Mouse (Mus musculus): Measurements from ENCODE around the gene Cfap43.
A peak's percentile ranks its signal among the peaks of the same experiment; 100 is the strongest.
"Not testable (repeated sequence)": the region's sequence is repeated elsewhere in the genome, so short reads cannot be mapped to it uniquely, and the experiment has no call there.

Cfap43 gene

DNA sequence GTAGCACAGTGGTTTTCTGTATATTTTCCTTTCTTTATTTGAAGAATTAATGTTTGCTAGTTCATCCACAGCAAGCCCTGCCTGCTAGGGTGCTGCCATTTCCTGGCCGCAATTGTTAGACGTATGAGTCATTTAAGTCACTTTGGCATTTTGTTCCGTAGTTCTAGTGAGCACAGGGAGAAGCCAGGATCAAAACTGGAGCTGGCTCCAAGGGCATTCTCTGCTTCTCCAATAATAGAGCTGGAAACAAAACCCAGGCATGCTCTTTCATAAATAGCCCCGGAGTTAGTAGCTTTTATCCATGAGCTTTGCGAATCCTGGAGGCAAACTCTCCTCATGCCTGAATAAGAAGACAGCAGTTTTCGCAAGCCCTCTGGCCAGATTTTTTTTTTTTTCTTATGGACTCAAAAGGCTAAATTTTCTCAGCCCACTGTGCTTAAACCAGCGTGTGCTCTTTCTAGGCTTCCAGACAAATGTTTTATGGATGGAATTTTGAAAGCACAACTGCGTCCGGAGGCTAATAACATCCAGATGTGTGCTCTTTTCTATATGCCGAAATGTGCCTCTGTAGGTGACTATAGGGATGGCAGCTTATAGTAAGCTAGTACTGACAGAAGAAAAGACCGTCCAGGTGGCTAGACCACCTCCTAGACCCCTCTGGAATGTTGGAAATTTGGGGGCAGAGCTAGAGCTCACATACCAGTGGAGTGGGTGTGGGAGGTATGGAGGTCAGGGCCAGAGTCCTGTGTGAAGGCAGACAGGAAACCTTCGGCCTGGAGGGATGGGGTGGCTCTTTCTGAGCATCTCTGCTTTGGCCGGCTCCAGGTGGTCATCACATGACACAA, 64.9 kb downstream of the Cfap43 start:
- peak; percentile 93 for DNase-seq (ENCODE audit: low read depth, low spot score)

DNA sequence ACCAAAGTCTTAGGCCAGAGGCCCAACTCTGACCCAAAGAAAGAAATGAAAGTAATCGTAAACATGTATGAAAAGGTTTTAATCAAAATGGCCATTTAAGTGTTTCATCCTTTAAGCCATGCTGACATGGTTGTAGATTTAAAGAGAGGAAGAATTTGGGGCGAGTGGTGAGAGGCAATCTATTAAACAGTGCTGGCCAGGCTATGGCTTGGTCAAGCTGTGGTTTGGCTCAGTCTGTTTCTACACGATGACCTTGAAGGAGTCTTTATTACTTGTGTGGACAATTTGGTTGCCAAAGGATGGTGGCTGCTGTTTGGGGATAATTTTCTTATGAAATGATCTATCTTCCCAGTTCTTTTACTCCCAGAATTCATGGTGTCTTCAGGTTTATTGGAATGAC, 66.0 kb downstream of the Cfap43 start:
- DNase-seq (ENCODE audit: low read depth, low spot score), result peak; percentile 53

DNA sequence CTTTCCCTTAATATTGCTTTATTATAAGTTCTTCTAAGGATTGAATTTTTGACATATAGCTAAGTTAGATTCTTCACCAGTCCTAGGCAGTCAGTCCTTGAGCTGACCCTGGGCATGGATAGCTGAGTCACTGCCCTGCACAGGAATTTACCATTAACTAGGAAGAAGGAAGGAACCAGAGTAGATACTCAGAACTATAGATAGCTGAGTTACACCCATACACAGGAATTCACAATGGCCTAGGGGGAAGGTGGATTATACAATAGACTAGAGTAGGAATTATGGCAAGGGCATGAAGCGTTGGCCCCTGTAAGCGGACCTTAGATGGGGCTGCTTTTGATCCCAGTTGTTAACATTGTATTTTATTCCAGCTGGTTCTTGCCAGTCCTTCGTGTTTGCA, 67.0 kb downstream of the Cfap43 start:
- peak; percentile 61 for DNase-seq (ENCODE audit: low read depth, low spot score)

DNA sequence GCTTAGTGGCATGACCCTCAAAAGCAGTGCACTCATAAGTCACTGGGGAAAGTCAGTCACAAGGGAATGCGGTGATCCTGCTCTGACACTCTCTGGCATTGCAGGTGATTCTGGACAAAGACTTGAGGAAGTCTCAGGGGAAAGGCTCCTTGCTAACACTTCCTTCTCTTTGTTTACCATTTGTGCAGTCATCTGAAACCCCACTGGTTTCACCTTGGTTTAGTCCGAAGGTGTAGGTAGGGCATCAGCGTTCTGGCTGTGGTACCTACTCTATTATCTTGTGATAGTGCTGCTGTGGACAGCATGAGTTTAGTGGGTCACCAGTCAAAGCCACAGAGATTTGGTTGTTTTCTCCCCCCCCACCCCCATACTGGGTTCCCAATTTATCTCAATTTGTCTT, 69.4 kb downstream of the Cfap43 start:
- no peak for DNase-seq (ENCODE audit: low read depth, low spot score)

DNA sequence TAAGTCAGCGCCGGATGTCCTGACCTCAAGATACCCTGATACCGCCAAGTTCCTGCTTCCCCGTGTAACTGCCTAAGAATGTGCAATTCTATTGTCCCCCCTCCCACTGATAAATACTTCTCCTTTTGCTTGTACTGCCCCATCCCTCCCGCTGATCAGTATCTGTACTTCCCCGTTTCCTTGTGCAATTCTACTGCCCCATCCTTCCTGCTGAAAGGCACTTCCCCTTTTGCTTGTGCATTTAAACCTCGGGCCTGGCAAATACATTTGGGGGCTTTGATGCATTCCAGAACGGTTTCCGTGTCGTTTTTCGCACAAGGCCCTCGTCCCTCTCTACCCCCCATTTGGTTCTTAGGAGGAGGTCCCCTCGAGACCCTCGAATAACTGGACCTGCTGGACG, 77.9 kb downstream of the Cfap43 start:
- not testable (repeated sequence) for DNase-seq (ENCODE audit: low read depth, low spot score)

DNA sequence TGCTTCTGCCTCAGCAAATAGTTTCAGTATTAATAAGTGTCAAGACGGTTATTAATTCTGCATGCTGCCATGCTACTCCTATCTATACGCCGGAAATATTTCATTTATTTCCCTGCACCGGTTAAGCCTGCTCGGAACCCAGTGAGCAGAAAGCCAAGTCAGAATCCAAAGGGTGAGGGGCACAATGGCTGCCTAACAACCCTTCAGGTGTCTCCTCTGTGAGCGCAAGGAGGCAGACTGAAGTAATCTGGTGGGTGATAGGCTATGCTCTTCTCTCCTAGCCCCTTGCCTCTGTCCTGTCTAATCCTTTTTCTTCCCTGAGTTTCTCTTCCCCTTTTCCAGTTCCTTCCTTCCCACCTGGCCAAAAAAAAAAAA, 81.6 kb downstream of the Cfap43 start:
- DNase-seq (ENCODE audit: low read depth, low spot score), result no peak

DNA sequence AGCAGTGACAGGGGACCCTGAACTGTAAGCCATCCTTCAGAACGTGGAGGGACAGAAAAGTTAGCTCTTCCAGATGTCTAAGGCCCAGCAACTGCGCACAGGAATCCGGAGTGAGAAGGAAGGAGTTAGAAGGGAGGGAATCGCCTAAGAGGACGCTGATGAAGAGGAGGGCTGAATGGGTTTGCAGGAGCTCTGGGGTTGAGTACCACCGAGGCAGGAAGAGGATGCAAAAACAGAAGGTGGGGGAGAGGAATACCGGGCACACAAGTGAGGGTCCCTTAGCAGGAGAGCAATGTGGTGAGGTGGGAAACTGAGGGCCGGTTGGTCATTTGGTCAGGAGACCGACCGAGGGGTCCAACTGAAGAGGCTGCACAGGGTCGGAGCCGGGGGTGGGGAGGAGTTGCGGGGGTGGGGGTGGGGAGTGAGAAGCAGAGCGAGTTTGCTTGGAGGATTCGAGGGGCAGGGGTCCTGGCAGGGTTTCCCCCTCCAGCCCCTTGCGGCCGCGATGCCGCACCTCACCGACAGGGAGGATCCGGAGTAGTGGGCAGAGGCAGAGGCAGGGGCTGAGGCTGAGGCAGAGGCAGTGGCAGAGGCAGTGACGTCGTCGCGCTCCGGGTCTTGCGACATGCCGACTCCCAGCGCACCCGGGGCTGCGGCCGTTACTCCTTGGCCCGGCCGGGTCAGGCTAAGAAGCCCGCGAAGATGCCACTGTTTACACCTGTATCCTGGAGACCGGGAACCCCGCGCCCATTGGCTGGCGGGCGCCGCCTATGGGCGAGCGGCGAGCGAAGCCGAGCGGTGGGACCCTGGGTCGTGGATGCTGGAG, 82.2 kb downstream of the Cfap43 start:
- no peak for DNase-seq (ENCODE audit: low read depth, low spot score)

DNA sequence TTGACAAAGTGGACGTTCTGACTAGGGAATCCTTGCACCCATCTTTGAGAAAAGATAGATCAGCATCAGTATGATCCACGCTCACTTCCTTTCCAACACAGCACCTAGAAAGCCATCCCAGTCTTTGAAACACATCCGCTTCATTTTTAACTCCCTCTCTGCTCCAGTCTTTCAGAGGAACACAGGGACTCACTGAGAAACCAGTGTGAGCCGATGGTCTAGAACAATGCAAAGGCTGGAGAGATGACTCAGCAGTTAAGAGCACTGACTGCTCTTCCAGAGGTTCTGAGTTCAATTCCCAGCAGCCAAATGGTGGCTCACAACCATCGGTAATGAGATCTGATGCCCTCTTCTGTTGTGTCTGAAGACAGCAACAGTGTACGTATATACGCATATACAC, 83.3 kb downstream of the Cfap43 start:
- no peak for DNase-seq (ENCODE audit: low read depth, low spot score)

DNA sequence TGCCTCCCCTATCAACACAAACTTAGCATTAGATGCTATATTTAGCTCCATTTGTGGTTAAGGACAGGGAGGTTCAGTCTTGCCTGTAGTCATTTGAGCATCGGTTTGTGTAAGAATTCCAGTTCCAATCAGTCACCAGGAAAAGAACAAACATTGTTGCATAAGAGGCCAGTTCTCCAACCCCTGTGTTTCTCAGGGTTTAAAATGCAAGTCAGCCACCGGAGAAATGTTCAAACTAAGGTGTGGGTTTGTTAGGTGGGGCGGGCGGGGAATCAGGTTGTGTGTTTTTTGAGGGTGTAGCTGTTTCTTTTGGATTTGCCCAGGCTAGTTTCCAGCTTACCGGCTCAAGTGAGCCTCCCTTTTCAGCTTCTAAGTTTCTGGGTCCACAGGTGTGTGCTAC, 84.5 kb downstream of the Cfap43 start:
- peak; percentile 42 for DNase-seq (ENCODE audit: low read depth, low spot score)

DNA sequence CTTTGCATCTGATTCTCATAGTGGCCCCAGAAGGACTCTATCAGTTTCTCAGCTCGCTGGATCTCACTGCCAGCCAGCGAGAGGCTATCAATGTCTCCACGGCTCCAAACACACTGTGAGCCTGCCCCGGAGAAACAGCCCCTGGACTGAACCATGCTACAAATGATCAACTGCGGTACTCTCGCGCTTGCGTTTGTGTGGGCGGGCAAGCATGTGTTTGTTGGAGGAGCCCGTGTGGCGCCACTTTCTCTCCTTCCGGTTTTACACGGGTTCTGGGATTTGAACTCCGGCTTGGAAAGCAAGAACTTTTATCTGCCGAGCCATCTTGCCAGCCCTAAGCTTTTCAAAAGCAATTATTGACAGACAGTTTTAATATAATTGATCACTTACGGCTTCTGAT, 86.8 kb downstream of the Cfap43 start:
- DNase-seq (ENCODE audit: low read depth, low spot score), result no peak

DNA sequence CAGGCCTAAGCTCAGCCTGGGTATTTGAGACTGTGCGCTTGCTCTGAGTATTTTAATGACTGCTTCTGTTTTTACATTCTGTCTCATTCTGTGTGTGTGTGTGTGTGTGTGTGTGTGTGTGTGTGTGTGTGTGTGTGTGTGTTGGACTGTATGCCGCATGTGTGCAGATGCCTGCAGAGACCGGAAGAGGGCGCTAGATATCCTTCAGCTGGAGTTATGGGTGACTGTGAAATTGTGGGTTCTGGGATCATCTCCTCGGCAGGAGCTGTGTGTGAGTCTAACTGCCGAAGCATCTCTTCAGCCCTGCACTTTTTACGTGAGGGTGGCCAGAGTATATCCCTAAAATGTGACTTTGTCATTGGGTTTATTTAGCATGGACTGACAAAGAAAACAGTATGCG, 88.0 kb downstream of the Cfap43 start:
- DNase-seq (ENCODE audit: low read depth, low spot score), result no peak

DNA sequence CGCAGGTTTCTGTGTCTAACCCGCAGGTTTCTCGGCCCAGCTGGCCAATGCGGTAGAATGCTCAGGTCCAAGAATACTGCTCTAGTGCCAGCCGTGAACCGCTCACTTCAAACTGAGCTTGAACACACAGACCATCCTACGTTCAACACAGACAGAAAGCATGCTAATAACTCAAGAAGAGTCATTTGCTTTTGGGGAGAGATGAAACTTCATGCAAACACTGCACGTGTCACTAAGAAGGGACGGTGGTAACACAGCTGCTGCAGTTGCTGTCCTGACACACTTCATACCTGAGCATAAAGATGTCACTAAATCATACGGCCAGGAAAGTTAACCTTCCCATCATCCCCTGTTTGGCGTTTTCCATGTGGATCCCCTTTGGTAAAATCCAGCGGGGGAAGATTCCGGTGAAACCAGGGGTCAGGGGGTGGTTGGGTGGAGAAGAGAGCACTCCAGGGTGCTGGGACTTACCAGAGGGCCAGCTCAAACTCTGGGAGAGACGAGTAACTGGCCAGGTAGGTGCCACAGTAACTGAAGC, 89.1 kb downstream of the Cfap43 start:
- DNase-seq (ENCODE audit: low read depth, low spot score), result no peak

DNA sequence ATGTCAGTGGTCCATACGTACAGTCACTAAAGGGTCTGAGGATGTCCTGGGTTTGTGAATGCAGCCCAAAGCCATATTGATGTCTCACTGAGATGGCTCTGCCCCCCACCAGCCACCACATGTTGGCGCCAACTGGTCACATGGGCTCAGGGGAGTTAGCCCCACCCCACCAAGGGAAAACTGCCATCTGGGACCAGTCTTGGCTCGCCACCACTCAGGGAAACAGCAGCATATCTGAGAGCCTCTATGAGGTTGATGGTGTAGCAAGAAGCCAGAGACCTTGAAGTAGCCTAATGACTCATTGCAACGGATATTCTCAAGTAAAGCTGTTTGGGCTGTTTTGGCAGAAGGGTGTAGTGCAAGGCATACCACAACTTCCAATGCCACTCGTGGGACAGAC, 95.1 kb downstream of the Cfap43 start:
- peak; percentile 53 for DNase-seq (ENCODE audit: low read depth, low spot score)

DNA sequence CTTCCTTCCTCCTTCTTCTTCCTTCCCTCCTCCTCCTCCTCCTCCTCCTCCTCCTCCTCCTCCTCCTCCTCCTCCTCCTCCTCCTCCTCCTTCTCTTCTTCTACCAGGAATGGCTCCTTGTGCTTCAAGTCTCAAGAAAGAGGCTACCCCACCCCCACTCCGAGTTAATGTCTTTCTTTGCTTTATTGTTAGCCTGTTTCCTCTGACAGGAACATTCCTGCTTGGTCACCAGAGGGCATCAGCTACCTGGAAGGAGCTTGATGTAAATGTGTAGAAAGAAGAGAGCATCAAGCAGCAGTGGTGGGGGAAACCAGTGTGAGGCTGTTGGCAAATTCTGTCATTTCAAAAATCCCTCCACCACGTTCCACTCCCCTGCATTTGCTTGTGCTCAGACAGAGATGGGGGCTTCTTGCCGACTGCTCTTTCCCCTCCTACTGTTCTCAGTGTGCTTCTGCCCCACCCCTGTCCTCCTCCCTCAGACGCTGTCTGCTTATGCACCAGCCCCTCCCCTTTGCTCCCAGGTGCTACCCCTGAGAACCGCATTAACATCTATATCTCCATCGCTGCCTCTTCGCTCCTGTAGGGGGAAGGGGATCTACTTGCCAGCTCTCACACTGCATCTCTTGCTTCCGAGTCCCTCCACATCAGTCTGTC, 96.8 kb downstream of the Cfap43 start:
- peak; percentile 82 for DNase-seq (ENCODE audit: low read depth, low spot score)

DNA sequence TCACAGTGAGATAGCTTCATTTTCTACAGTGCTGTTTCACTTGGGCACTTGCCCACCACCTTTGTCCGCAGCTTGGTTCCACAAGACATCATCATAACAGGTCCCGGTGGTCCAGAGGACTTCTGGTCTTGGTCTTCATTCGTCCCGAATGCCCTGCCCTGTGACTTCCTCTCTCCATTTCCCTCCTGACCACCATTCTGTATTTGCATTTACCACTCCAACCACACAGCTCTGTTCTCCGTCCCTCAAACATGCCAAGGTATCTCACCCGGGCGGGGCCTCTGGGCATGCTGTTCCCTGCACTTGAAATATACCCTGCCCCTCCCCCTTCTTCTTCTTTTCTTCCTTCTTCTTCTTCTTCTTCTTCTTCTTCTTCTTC, 97.6 kb downstream of the Cfap43 start:
- no peak for DNase-seq (ENCODE audit: low read depth, low spot score)

DNA sequence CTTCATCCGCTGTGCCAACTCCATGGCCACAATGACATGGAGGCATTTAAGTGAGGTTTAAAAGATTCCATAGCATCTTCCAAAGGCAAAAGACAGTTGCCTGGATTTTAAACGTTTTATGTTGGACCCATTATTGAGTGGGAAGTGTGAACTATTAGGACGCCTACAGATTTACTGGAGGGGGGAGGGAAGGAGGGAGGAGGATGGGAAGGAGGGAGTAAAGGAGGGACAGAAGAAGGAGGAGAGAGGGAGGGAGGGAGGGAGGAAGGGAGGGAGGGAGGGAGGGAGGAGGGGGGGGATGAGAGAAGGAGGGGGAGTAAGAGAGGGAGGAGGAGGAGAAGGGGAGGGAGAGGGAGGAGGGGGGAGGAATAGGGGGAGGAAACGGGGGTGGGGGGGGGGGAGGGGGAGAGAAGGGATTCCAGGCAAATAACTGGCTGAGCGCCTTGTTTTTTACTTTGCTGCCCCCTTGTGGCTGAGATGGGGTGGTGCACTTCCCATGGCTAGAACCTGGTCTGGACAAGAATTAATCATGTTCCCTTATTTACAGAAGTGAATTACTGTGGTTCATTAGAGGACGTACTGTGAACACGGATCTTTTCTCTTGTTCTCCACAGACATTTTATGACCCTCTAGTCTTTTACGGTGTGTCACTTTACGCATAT, 98.1 kb downstream of the Cfap43 start:
- DNase-seq (ENCODE audit: low read depth, low spot score), result peak; percentile 89

DNA sequence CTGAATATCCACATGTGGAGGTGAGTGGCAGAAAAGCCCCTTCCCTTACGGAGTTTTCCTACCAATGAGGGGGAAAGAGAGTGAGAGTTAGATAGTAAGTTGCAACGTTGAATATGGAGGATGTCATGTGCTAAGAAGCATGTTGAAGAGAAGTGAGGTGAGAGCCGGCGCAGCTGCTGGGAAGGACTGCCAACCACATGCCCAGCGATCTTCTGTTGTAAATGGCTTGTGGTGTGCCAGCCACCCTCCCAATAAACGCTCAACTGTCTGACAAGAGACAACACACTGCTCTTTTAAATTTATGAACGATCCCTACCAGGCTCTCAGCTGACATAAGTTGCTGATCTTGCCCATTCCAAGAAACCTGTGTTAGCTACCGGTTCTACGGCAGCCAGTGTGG, 101.4 kb downstream of the Cfap43 start:
- no peak for DNase-seq (ENCODE audit: low read depth, low spot score)

DNA sequence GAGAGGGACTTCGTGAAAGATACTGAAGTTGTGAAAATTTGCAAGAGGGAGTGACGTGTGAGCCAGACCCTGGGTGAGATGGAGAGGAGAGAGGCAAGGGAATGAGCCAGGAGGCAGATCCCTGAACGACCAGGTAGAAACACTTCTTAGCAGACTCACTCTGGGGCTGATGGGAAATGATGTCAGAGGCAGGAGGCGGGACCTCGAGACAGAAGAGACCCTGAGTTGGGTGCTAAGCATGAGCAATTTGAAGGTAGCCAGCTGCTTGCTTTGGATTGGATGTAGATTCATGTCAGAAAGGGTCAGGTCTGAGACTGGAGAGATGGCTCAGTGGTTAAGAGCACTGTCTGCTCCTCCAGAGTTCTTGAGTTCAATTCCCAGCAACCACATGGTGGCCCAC, 104.4 kb downstream of the Cfap43 start:
- no peak for DNase-seq (ENCODE audit: low read depth, low spot score)

DNA sequence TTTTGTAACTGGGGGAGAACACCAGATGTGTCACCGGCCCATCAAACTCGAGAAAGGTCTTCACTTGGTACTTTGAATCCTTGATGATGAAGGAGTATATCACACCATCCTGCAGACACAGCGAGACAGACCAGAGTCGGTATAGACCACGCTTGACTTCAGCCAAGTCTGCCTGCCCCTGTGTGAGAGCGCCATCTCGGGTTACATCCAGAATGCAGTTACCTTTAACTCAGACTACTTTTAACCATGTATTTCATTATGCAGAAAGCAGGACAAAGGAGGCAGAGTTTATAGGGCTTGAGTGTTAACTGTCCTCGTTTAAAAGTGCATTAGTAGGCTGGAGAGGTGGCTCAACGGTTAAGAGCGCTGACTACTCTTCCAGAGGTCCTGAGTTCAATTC, 107.0 kb downstream of the Cfap43 start:
- DNase-seq (ENCODE audit: low read depth, low spot score), result no peak

DNA sequence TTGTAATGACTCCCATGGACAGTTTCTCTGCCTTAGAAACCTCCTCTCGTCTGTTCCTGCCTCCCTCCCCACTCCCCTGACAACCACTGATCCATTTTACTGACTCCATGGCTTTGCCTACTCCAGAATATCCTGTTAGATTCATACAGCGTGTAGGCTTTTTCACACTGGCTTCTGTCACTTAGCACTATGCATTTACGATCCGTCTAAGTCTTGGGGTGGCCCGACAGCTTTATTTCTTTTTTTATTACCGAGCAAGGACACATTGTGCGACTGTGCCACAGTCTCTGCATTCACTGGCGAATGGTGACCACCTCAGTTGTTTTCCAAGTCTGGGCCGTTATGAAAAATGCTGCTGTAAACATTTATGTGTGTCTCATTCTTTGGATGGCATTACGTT, 120.5 kb downstream of the Cfap43 start:
- no peak for DNase-seq (ENCODE audit: low read depth, low spot score)

DNA sequence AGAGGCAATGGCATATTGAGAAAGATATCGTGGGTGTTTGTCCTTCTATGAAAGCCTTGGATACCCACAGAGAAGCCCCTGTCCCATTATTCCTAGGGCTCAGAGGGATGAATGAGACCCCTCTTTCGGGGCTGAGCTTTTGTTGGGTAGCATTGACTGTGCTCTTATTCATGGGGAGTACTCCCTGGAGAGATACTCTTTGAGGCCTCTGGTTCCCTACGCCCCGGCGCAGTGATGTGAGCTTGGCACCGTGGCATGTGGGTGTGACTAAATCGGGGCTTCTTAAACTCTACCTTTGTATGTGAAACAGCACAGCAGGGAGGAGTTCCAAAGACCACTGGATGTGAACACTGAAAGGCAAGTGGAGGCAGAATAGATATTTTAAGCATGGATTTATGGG, 122.4 kb downstream of the Cfap43 start:
- no peak for DNase-seq (ENCODE audit: low read depth, low spot score)
